Comparison of ENCODE assay signal across 8 mouse cellular contexts in the genomic region with DNA sequence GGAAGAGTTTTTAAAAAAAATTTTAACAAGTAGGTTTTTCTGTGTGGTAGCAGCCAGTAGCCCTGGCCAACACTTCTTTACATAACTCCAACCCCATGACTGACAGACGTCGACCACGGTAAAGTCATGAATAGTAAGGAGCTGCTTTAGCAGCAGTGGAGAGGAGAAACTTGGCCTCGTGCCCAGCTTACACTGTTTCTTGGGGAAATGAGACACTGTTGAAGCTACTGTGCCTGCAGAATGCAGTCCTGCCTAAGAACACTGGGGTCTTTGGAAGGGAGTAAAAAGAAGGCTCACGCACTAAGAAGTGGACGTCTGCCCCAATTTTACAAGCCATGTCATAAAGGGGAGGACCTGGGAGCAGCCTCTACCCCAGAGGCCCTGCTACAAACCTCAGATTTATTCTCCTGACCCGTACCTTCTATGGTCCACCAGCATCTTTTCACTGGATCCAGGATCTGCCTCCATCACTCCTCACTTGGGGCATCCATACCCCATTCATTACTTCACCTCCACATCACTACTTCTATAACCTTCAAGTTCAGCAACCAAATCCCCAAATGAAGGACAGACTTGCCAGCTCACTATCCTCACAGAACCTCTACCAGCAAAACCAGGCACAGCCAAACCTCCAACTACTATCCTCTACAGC.
DNase-seq lines count a peak whose midpoint lies in the region; ATAC-seq and TF ChIP-seq lines count a peak whose summit lies in the region.

No protein-coding gene starts in this region.

- DNase-seq in frontal cortex, postnatal 10 days (ENCODE audit: low spot score in 2 of 2): peak; percentile 18 to 51
- DNase-seq in brain, adult 2 months (ENCODE audit: low read depth, low spot score): peak; percentile 54
- DNase-seq in hindbrain, postnatal 0 days (ENCODE audit: low spot score): peak; percentile 78
- peak; percentile 19 to 35 for DNase-seq in left cerebral cortex, adult 2 months (ENCODE audit: extremely low spot score in 1 of 2, low spot score in 2 of 2)
- DNase-seq in urinary bladder, postnatal 10 days (ENCODE audit: low spot score): no peak
- no peak for DNase-seq in liver, embryonic 11.5 days (ENCODE audit: low spot score)

- H3K4me2 ChIP-seq in hindbrain, postnatal 0 days (ENCODE audit: low read depth, low read length): no peak overlapping the region
- H3K4me2 ChIP-seq in neural tube, embryonic 13.5 days: no peak overlapping the region
- H3K4me2 ChIP-seq in liver, embryonic 11.5 days: no peak overlapping the region

- ATAC-seq in frontal cortex, adult (ENCODE audit: low TSS enrichment): no peak; the same call in 1 of the 2 replicates
- peak; percentile 51; the same call in 1 of the 2 replicates for ATAC-seq in hindbrain, postnatal 0 days
- ATAC-seq in neural tube, embryonic 13.5 days (ENCODE audit: low read depth): peak; percentile 61; the same call in 1 of the 2 replicates
- no peak for ATAC-seq in liver, embryonic 11.5 days (replicated peaks; ENCODE audit: low FRiP score)

- no peak overlapping the region for H3K4me3 ChIP-seq in hindbrain, postnatal 0 days (ENCODE audit: low read length)
- no peak overlapping the region for H3K4me3 ChIP-seq in left cerebral cortex, adult 2 months
- H3K4me3 ChIP-seq in neural tube, embryonic 13.5 days: no peak overlapping the region
- H3K4me3 ChIP-seq in liver, embryonic 11.5 days (ENCODE audit: low read depth, low read length): no peak overlapping the region

- TF ChIP-seq CTCF in hindbrain, postnatal 0 days (IDR thresholded peaks at IDR 0.05; ENCODE audit: low read depth): no peak
- TF ChIP-seq CTCF in left cerebral cortex, adult 2 months (IDR thresholded peaks at IDR 0.05): no peak; the same call in 1 of the 2 replicates

- 25% methylated on average over 7 of the region's 7 CpGs for WGBS in hindbrain, postnatal 0 days
- WGBS in neural tube, embryonic 13.5 days: 35% methylated on average over 7 of the region's 7 CpGs
- WGBS in liver, embryonic 11.5 days: 69% methylated on average over 7 of the region's 7 CpGs

- no peak overlapping the region for H3K27ac ChIP-seq in hindbrain, postnatal 0 days
- no peak overlapping the region for H3K27ac ChIP-seq in left cerebral cortex, adult 2 months
- H3K27ac ChIP-seq in neural tube, embryonic 13.5 days (replicated peaks): no peak overlapping the region
- no peak overlapping the region for H3K27ac ChIP-seq in liver, embryonic 11.5 days (ENCODE audit: low read depth, low read length)

- H3K27me3 ChIP-seq in hindbrain, postnatal 0 days (ENCODE audit: insufficient read depth, low read length): no peaks in the 10 kb centered on the region
- H3K27me3 ChIP-seq in neural tube, embryonic 13.5 days: no peaks in the 10 kb centered on the region
- no peaks in the 10 kb centered on the region for H3K27me3 ChIP-seq in liver, embryonic 11.5 days (replicated peaks; ENCODE audit: control insufficient read depth, insufficient read depth, low read length)

- H3K4me1 ChIP-seq in hindbrain, postnatal 0 days (ENCODE audit: insufficient read depth, low read length): peaks cover 2% of the 10 kb centered on the region; the same call in 1 of the 2 replicates
- H3K4me1 ChIP-seq in neural tube, embryonic 13.5 days (replicated peaks): peaks cover 26% of the 10 kb centered on the region
- 0 out of 2 replicates have a peak, but pooled peaks cover 2% of the 10 kb centered on the region for H3K4me1 ChIP-seq in liver, embryonic 11.5 days (replicated peaks; ENCODE audit: control insufficient read depth, insufficient read depth, low read length)

- no peaks in the 10 kb centered on the region for H3K9me3 ChIP-seq in hindbrain, postnatal 0 days (ENCODE audit: low read length)
- no peaks in the 10 kb centered on the region for H3K9me3 ChIP-seq in neural tube, embryonic 13.5 days
- no peaks in the 10 kb centered on the region for H3K9me3 ChIP-seq in liver, embryonic 11.5 days (ENCODE audit: control insufficient read depth, low read length)

- H3K36me3 ChIP-seq in hindbrain, postnatal 0 days (ENCODE audit: insufficient read depth, low read length): no peaks in the 10 kb centered on the region
- no peaks in the 10 kb centered on the region for H3K36me3 ChIP-seq in neural tube, embryonic 13.5 days
- H3K36me3 ChIP-seq in liver, embryonic 11.5 days (ENCODE audit: control insufficient read depth, insufficient read depth, low read length): no peaks in the 10 kb centered on the region

- intact Hi-C loops in left cerebral cortex, adult 2 months (cut with DNase I): no loop called here

- no peak overlapping the region for H3K9ac ChIP-seq in hindbrain, postnatal 0 days (replicated peaks; ENCODE audit: low read length)
- H3K9ac ChIP-seq in neural tube, embryonic 13.5 days: no peak overlapping the region
- no peak overlapping the region for H3K9ac ChIP-seq in liver, embryonic 11.5 days (ENCODE audit: low read depth, low read length)

Comparison
In these comparisons a context has a peak if more than half of its experiments do, and no peak if none do; other contexts are left out.
1. DNase-seq: peak in frontal cortex, postnatal 10 days (2 of 2), brain, adult 2 months (single experiment), hindbrain, postnatal 0 days (single experiment) and left cerebral cortex, adult 2 months (2 of 2); none in urinary bladder, postnatal 10 days (single experiment) and liver, embryonic 11.5 days (single experiment).
2. ATAC-seq: peak in hindbrain, postnatal 0 days (single experiment) and neural tube, embryonic 13.5 days (single experiment); none in frontal cortex, adult (single experiment) and liver, embryonic 11.5 days (single experiment).